Mouse (Mus musculus): ENCODE data around the gene Wdr20rt. TPM values are rescaled to one million over a fixed set of nuclear protein-coding genes. Genes with fewer than 3 reads are reported as not detected.
"Not testable (repeated sequence)": the region's sequence is repeated elsewhere in the genome, so short reads cannot be mapped to it uniquely, and the experiment has no call there.

The Wdr20rt gene
- polyA plus RNA-seq, 1 experiment: not detected

DNA sequence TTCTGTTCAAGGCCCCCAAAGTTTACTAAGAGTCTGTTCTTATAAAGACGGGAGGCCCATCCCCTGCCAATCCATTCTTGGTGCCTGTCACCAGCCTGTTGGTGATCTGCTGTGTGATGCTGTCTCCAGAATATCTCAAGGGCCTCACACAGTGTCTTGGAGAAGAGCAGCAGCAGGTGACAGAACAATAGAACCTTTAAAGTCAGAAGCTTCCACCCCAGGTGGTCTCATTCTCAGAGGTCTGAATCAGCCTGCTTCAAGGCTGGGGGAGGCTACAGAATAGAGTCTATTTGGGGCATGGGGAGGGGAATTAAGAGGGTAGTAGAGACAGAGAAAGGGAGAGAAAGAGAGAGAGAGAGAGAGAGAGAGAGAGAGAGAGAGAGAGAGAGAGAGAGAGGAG is 18.9 kb upstream of the Wdr20rt start:
- no peak overlapping the region for H3ac ChIP-seq (ENCODE audit: control insufficient read depth, insufficient read length, low read depth)
- H3K79me3 ChIP-seq (ENCODE audit: low read depth): no peaks in the 10 kb centered on the region
- TF ChIP-seq MYOD1 (IDR thresholded peaks at IDR 0.05; ENCODE audit: control insufficient read depth, insufficient read length, low read depth) (no peak), CTCF (IDR thresholded peaks at IDR 0.05; ENCODE audit: control insufficient read depth, insufficient read depth, insufficient read length) (no peak), FOSL1 (IDR thresholded peaks at IDR 0.05; ENCODE audit: insufficient read depth, low read length, poor library complexity, severe bottlenecking) (no peak), MYOG (IDR thresholded peaks at IDR 0.05; ENCODE audit: control insufficient read depth, extremely low read depth, insufficient read length) (no peak), MAX (IDR thresholded peaks at IDR 0.05) (no peak), CEBPB (IDR thresholded peaks at IDR 0.05; ENCODE audit: low read depth) (no peak)
- no peak overlapping the region for H3K4me3 ChIP-seq (ENCODE audit: insufficient read depth, poor library complexity, severe bottlenecking)
- no peaks in the 10 kb centered on the region for H3K36me3 ChIP-seq (ENCODE audit: control insufficient read depth, insufficient read depth)
- H3K79me2 ChIP-seq (ENCODE audit: control insufficient read depth, insufficient read depth): no peaks in the 10 kb centered on the region
- no peaks in the 10 kb centered on the region for H3K27me3 ChIP-seq (ENCODE audit: control insufficient read depth, insufficient read depth, insufficient read length)

DNA sequence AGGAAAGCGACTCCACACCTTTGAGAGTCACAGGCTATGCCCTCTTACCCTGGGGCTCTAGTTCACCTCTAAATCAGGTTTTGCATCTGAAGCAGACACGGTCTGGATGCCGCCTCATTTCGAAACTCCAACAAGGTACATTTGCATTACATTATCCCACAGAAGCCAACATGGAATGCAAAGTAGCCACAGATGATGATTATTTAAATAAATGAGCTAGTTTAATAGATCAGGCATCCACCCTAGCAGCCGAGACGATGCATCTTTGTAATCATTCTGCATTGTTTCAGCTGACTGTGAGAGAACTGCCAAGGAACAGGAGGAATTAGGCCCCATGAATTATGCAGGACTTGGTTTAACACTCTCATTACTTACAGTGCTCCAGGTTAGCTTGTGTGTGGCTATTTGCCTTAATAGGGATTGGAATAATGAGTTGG is 8.9 kb upstream of the Wdr20rt start:
- Histone ChIP-seq H3ac (ENCODE audit: control insufficient read depth, insufficient read length, low read depth) (no peak overlapping the region), H3K36me3 (ENCODE audit: control insufficient read depth, insufficient read depth) (no peaks in the 10 kb centered on the region)

DNA sequence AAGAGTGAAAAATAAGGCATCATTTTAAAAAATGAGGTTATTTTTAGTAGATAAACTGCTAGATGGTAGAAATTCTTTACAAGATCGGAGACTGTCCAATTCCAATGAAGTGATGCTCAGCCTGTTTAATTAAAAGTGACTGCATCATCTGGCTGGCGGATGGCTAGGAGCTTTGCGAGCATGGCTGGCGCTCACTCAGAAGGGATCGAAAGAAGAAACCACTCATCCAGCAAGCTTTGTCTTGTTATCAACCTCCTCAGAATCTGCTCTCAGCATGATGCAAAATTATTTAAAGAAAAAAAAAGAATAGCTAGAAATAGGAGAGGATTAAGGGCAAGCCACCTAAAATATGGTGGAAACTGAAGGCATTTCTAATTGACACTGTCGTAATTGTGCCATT is 3.3 kb downstream of the Wdr20rt start:
- H3K36me3 ChIP-seq (ENCODE audit: control insufficient read depth, insufficient read depth): no peaks in the 10 kb centered on the region
- TF ChIP-seq MAX (IDR thresholded peaks at IDR 0.05) (no peak), CTCF (IDR thresholded peaks at IDR 0.05; ENCODE audit: control insufficient read depth, insufficient read depth, insufficient read length) (no peak)
- no peak overlapping the region for H3ac ChIP-seq (ENCODE audit: control insufficient read depth, insufficient read length, low read depth)
- H3K27me3 ChIP-seq (ENCODE audit: control insufficient read depth, insufficient read depth, insufficient read length): no peaks in the 10 kb centered on the region
- no peak overlapping the region for H3K4me3 ChIP-seq (ENCODE audit: insufficient read depth, poor library complexity, severe bottlenecking)
- H3K79me2 ChIP-seq (ENCODE audit: control insufficient read depth, insufficient read depth): no peaks in the 10 kb centered on the region
- no peaks in the 10 kb centered on the region for H3K79me3 ChIP-seq (ENCODE audit: low read depth)

More for the DNA sequence above, 8.9 kb upstream of the Wdr20rt start:
- no peaks in the 10 kb centered on the region for H3K79me2 ChIP-seq (ENCODE audit: control insufficient read depth, insufficient read depth)
- no peaks in the 10 kb centered on the region for H3K27me3 ChIP-seq (ENCODE audit: control insufficient read depth, insufficient read depth, insufficient read length)
- H3K4me3 ChIP-seq (ENCODE audit: insufficient read depth, poor library complexity, severe bottlenecking): no peak overlapping the region
- TF ChIP-seq CTCF (IDR thresholded peaks at IDR 0.05; ENCODE audit: control insufficient read depth, insufficient read depth, insufficient read length) (no peak), MAX (IDR thresholded peaks at IDR 0.05) (no peak), USF1 (IDR thresholded peaks at IDR 0.05; ENCODE audit: low read depth) (no peak), FOSL1 (IDR thresholded peaks at IDR 0.05; ENCODE audit: insufficient read depth, low read length, poor library complexity, severe bottlenecking) (no peak), MYOD1 (IDR thresholded peaks at IDR 0.05; ENCODE audit: control insufficient read depth, insufficient read length, low read depth) (no peak)
- H3K79me3 ChIP-seq (ENCODE audit: low read depth): no peaks in the 10 kb centered on the region

DNA sequence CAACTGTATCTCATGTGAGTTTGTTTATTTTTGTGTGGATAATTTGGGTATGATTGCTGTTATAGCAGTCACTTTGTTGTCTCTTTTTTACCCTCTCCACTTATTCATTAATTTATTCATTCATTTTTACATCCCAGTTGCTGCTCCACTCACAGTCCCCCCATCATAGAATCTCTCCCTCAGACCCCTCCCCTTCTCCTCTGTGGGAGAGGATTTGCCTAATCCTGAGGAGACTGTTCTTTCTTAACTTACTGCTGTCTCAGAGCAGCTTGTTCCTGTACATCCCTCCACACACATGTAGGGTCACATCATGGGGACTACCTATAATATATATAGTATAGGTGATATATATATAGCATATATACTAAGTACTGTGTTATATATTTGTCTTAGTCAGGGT is 3.7 kb downstream of the Wdr20rt start:
- Histone ChIP-seq H3K79me3 (ENCODE audit: low read depth) (no peaks in the 10 kb centered on the region), H3ac (ENCODE audit: control insufficient read depth, insufficient read length, low read depth) (no peak overlapping the region), H3K79me2 (ENCODE audit: control insufficient read depth, insufficient read depth) (no peaks in the 10 kb centered on the region), H3K36me3 (ENCODE audit: control insufficient read depth, insufficient read depth) (no peaks in the 10 kb centered on the region), H3K4me3 (ENCODE audit: insufficient read depth, poor library complexity, severe bottlenecking) (no peak overlapping the region), H3K27me3 (ENCODE audit: control insufficient read depth, insufficient read depth, insufficient read length) (no peaks in the 10 kb centered on the region)
- TF ChIP-seq CEBPB (IDR thresholded peaks at IDR 0.05; ENCODE audit: low read depth) (no peak), MAX (IDR thresholded peaks at IDR 0.05) (no peak), USF1 (IDR thresholded peaks at IDR 0.05; ENCODE audit: low read depth) (no peak), FOSL1 (IDR thresholded peaks at IDR 0.05; ENCODE audit: insufficient read depth, low read length, poor library complexity, severe bottlenecking) (no peak), CTCF (IDR thresholded peaks at IDR 0.05; ENCODE audit: control insufficient read depth, insufficient read depth, insufficient read length) (no peak), MYOD1 (IDR thresholded peaks at IDR 0.05; ENCODE audit: control insufficient read depth, insufficient read length, low read depth) (no peak), MYOG (IDR thresholded peaks at IDR 0.05; ENCODE audit: control insufficient read depth, extremely low read depth, insufficient read length) (no peak)

DNA sequence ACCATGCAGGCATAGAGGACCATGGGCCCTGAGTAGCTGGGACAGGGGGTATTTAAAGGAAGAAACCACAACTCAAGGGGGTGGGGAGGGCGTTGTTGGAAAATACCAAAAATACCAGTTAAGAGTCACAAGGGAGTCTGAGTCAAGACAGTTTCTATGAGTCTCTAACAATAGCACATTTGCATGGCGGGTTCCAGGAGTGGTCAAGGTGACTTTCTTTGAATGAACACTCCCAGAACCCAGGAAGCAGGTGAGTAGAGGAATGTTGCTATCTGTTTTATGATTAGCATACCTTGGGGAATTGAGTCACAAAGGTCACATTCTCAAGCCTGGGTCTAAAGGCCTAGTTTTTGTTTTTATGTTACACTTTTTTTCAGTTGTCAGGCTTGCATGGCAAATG is 7.5 kb downstream of the Wdr20rt start:
- H3K27me3 ChIP-seq (ENCODE audit: control insufficient read depth, insufficient read depth, insufficient read length); H3K4me3 ChIP-seq (ENCODE audit: insufficient read depth, poor library complexity, severe bottlenecking); H3K79me2 ChIP-seq (ENCODE audit: control insufficient read depth, insufficient read depth); H3ac ChIP-seq (ENCODE audit: control insufficient read depth, insufficient read length, low read depth); H3K36me3 ChIP-seq (ENCODE audit: control insufficient read depth, insufficient read depth); H3K79me3 ChIP-seq (ENCODE audit: low read depth): not testable (repeated sequence)

DNA sequence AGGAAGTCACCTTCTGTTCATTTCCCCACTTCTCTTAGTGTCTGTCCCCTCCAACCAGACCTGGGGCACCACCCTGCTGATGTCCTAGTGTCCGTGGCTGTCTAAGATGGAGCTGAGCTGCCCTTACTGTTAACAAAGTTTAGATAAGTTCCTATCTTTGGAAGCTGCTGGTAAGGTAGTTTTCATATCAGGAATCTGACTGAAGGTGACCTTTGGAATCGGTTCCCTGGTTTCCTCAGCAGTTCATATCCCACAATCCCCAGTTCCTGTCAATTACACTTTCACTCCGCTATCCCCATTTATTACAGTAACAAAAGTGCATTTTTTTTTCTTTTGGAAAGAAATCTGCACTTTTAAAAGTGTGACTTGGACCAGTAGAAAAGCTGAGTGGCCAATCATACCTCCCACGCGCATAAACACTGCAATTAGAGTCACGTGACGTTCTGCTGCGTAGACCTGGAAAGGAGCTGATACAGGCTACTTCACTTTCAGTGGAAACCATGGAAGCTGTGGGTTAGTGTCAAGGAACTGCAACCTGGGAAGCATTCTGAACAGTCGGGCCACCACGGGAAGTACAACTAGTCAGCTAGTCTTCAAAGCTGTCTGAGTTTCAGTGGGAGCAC is 24.9 kb downstream of the Wdr20rt start:
- Histone ChIP-seq H3K79me3 (ENCODE audit: low read depth) (no peaks in the 10 kb centered on the region), H3K4me3 (ENCODE audit: insufficient read depth, poor library complexity, severe bottlenecking) (no peak overlapping the region), H3K27me3 (ENCODE audit: control insufficient read depth, insufficient read depth, insufficient read length) (no peaks in the 10 kb centered on the region), H3ac (ENCODE audit: control insufficient read depth, insufficient read length, low read depth) (no peak overlapping the region), H3K36me3 (ENCODE audit: control insufficient read depth, insufficient read depth) (no peaks in the 10 kb centered on the region), H3K79me2 (ENCODE audit: control insufficient read depth, insufficient read depth) (no peaks in the 10 kb centered on the region)
- TF ChIP-seq USF1 (IDR thresholded peaks at IDR 0.05; ENCODE audit: low read depth) (peak; percentile 63), CEBPB (IDR thresholded peaks at IDR 0.05; ENCODE audit: low read depth) (no peak)
